Mouse (Mus musculus) thymus, adult 2 months (tissue): ENCODE data around the gene Appl2. TPM values are rescaled to one million over a fixed set of nuclear protein-coding genes. Genes with fewer than 3 reads are reported as not detected.

ENCODE experiments used
- DNase-seq: peaks from one replicate; pipeline ENCODE4 v3.0.0; 2021
- H3K27ac ChIP-seq: fragments of 200-500 bp; 2 replicates; pipeline ENCODE4 v1.5.1; 2012; ENCODE audit warnings: low read length, control low read depth; ENCODE audit not compliant: control insufficient read depth, insufficient read depth
- H3K27me3 ChIP-seq: fragments of 200-500 bp; 2 replicates; pipeline ENCODE4 v1.6.1; 2012; ENCODE audit warnings: mild to moderate bottlenecking, low read length, moderate library complexity, mixed read lengths; ENCODE audit not compliant: control insufficient read depth, insufficient read depth
- H3K36me3 ChIP-seq: fragments of 200-500 bp; 2 replicates; pipeline ENCODE4 v1.6.1; 2012; ENCODE audit warnings: mild to moderate bottlenecking, low read length, moderate library complexity; ENCODE audit not compliant: control insufficient read depth, insufficient read depth
- H3K4me1 ChIP-seq: fragments of 200-500 bp; replicated peaks from 2 replicates; pipeline ENCODE4 v1.6.1; 2012; ENCODE audit warnings: low read length; ENCODE audit not compliant: control insufficient read depth, insufficient read depth
- H3K4me3 ChIP-seq: fragments of 200-500 bp; 2 replicates; pipeline ENCODE4 v1.5.1; 2012; ENCODE audit warnings: mild to moderate bottlenecking, low read length, control low read depth, moderate library complexity; ENCODE audit not compliant: control insufficient read depth, insufficient read depth
- CTCF ChIP-seq: fragments of 200-500 bp; IDR thresholded peaks from 2 replicates; pipeline ENCODE4 v1.5.1; 2012; ENCODE audit warnings: mild to moderate bottlenecking, control low read depth, low read length, moderate library complexity, borderline replicate concordance; ENCODE audit not compliant: control insufficient read depth, poor library complexity, insufficient read depth; ENCODE audit errors: extremely low read depth
- POLR2A ChIP-seq: fragments of 200-500 bp; IDR thresholded peaks from 2 replicates; pipeline ENCODE4 v1.6.1; 2012; ENCODE audit warnings: mild to moderate bottlenecking, low read length, control low read depth, moderate library complexity; ENCODE audit not compliant: control insufficient read depth, poor library complexity, insufficient read depth; ENCODE audit errors: extremely low read depth
- WGBS: fragments of 180-500 bp; shearing (Covaris S2); methylation state at CpG from one replicate; pipeline ENCODE4 v1.1.7; 2018; 5-methylcytosine and 5-hydroxymethylcytosine counted together
- polyA plus RNA-seq: library from polyadenylated mRNA; depleted of rRNA; stranded (reverse); fragments of >200 nt; gene quantifications from 2 replicates; pipeline ENCODE4 v1.2.3, GENCODE M21; 2012

Gene Appl2
- polyA plus RNA-seq, 1 experiment = 6.0 TPM

- Histone ChIP-seq H3K36me3 (no peaks in the 10 kb centered on the region), H3K27ac (no peak overlapping the region), H3K27me3 (no peaks in the 10 kb centered on the region), H3K4me3 (no peak overlapping the region), H3K4me1 (peaks cover 5% of the 10 kb centered on the region; the same call in 1 of the 2 replicates)
- 10% methylated on average over 5 of the region's 5 CpGs for WGBS
- DNase-seq = peak; percentile 15
- TF ChIP-seq POLR2A (no peak), CTCF (no peak)
Measured at GRCm38 (mm10) chr10:83634461-83634860, 14.1 kb downstream of the Appl2 start.

GRCm38 (mm10) chr10:83632806-83633374 lies 15.6 kb downstream of the Appl2 start:
- TF ChIP-seq CTCF (no peak), POLR2A (no peak)
- no peak overlapping the region for H3K27ac ChIP-seq
- peaks cover 5% of the 10 kb centered on the region; the same call in 1 of the 2 replicates for H3K4me1 ChIP-seq
- no peak overlapping the region for H3K4me3 ChIP-seq
- no peak for DNase-seq
- H3K36me3 ChIP-seq = no peaks in the 10 kb centered on the region
- WGBS = 92% methylated on average over 7 of the region's 7 CpGs
- H3K27me3 ChIP-seq = no peaks in the 10 kb centered on the region

- Histone ChIP-seq H3K27ac (no peak overlapping the region), H3K4me3 (no peak overlapping the region), H3K36me3 (no peaks in the 10 kb centered on the region), H3K4me1 (peaks cover 5% of the 10 kb centered on the region; the same call in 1 of the 2 replicates), H3K27me3 (no peaks in the 10 kb centered on the region)
- 93% methylated on average over 10 of the region's 10 CpGs for WGBS
- DNase-seq = no peak
- no peak for TF ChIP-seq POLR2A
- no peak for TF ChIP-seq CTCF
Measured at GRCm38 (mm10) chr10:83631775-83632174, 16.8 kb downstream of the Appl2 start.

GRCm38 (mm10) chr10:83630899-83631298 lies 17.6 kb downstream of the Appl2 start:
- H3K27ac ChIP-seq = no peak overlapping the region
- peaks cover 5% of the 10 kb centered on the region; the same call in 1 of the 2 replicates for H3K4me1 ChIP-seq
- DNase-seq = no peak
- 86% methylated on average over 3 of the region's 3 CpGs for WGBS
- H3K36me3 ChIP-seq = no peaks in the 10 kb centered on the region
- no peak for TF ChIP-seq CTCF
- TF ChIP-seq POLR2A = no peak
- H3K4me3 ChIP-seq = no peak overlapping the region
- H3K27me3 ChIP-seq = no peaks in the 10 kb centered on the region

GRCm38 (mm10) chr10:83629878-83630277 lies 18.7 kb downstream of the Appl2 start:
- WGBS = 96% methylated on average over 5 of the region's 5 CpGs
- DNase-seq = no peak
- TF ChIP-seq CTCF = no peak
- no peaks in the 10 kb centered on the region for H3K27me3 ChIP-seq
- no peaks in the 10 kb centered on the region for H3K36me3 ChIP-seq
- no peak overlapping the region for H3K27ac ChIP-seq
- H3K4me3 ChIP-seq = no peak overlapping the region
- H3K4me1 ChIP-seq = peaks cover 5% of the 10 kb centered on the region; the same call in 1 of the 2 replicates

- TF ChIP-seq CTCF (no peak), POLR2A (no peak)
- Histone ChIP-seq H3K4me1 (peaks cover under 1% of the 10 kb centered on the region; the same call in 1 of the 2 replicates), H3K36me3 (no peaks in the 10 kb centered on the region), H3K4me3 (no peak overlapping the region), H3K27me3 (no peaks in the 10 kb centered on the region), H3K27ac (no peak overlapping the region)
- WGBS = 93% methylated on average over 12 of the region's 12 CpGs
- DNase-seq = no peak
Measured at GRCm38 (mm10) chr10:83629190-83629781, 19.3 kb downstream of the Appl2 start.
